Mouse (Mus musculus): ENCODE measurements around the gene Vegfb. TPM values are rescaled to one million over a fixed set of nuclear protein-coding genes. Genes with fewer than 3 reads are reported as not detected.

The Vegfb gene
- polyA plus RNA-seq, 1 experiment from 2014 or later, result 57.6 TPM

DNA sequence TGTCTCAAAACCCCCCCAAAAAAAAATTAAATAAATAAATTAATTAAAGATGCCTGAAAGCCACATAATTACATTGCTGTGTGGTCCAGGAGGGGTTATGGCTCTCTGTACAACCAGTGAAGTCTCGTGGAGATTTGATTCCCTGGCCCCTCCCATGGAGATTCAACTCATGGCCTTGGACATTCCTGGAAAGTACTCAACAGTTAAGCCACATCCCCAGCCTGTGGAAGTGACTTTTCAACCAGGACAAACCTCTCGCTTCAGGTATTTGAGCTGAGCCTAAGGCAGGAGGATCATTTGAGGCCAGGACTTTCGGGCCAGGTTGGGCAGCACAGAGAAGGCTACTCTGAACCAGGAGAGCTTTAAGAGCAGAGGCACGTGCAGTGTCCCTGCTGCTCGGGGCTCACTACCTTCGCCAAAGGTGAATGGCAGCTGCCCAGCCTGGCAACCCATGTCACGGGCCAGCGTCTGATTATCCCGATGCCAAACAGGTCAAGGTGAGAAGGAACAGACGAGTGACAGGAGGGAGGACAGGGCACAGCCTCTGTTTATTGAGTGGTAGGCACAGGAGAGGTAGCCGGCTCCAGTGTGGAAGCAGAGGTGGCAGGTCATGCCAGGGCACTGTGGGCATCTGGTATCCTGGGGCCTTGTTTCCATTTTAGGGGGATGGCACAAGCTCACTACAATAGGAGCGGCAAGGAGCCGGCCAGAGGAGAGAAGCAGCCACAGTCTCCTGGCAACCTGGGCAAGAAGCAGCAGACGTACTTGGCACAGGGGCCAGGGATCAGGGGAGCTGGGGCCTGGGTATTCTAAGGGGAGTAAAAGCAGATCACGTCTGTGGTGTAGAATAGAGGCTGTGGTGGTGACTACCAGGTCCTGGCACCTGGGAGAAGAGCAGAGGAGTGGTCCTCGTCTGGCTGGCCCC lies 49.6 kb downstream of the Vegfb start:
- Histone ChIP-seq H3K4me1 (replicated peaks; ENCODE audit: control insufficient read depth, insufficient read depth, low read length) (peaks cover 41% of the 10 kb centered on the region), H3K4me2 (replicated peaks) (no peak overlapping the region), H3K9me3 (ENCODE audit: control insufficient read depth, low read length) (no peaks in the 10 kb centered on the region), H3K27ac (no peak overlapping the region), H3K27me3 (ENCODE audit: control insufficient read depth, insufficient read depth, low read length) (peaks cover 36% of the 10 kb centered on the region), H3K36me3 (replicated peaks; ENCODE audit: control insufficient read depth, insufficient read depth) (0 out of 2 replicates have a peak, but pooled peaks cover 7% of the 10 kb centered on the region), H3K4me3 (replicated peaks; ENCODE audit: low read length) (no peak overlapping the region), H3K9ac (no peak overlapping the region)
- ATAC-seq (ENCODE audit: low FRiP score) (no peak), DNase-seq (ENCODE audit: low spot score) (no peak)
- WGBS, result 78% methylated on average over 16 of the region's 16 CpGs

DNA sequence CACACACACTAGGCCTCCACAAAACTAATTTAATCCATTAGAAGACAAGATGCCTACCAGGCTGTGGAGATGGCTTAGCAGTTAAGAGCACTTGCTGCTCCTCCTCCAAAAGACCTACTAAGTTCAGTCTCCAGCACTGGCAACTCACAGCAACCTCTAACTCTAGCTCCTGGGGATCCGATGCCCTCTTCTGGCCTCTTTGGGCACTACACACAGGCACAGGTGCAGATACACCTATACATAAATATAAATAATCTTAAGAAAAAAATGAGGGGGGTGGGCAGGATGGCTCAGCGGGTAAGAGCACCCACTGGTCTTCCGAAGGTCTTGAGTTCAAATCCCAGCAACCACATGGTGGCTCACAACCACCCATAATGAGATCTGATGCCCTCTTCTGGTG lies 51.2 kb downstream of the Vegfb start:
- no peak for ATAC-seq (ENCODE audit: low FRiP score)
- Histone ChIP-seq H3K9me3 (ENCODE audit: control insufficient read depth, low read length) (no peaks in the 10 kb centered on the region), H3K9ac (no peak overlapping the region), H3K4me2 (replicated peaks) (no peak overlapping the region), H3K27me3 (ENCODE audit: control insufficient read depth, insufficient read depth, low read length) (peaks cover 51% of the 10 kb centered on the region), H3K27ac (no peak overlapping the region), H3K4me3 (replicated peaks; ENCODE audit: low read length) (no peak overlapping the region), H3K36me3 (replicated peaks; ENCODE audit: control insufficient read depth, insufficient read depth) (0 out of 2 replicates have a peak, but pooled peaks cover 7% of the 10 kb centered on the region), H3K4me1 (replicated peaks; ENCODE audit: control insufficient read depth, insufficient read depth, low read length) (peaks cover 38% of the 10 kb centered on the region)
- WGBS, result 26% methylated on average over 3 of the region's 3 CpGs
- no peak for DNase-seq (ENCODE audit: low spot score)

DNA sequence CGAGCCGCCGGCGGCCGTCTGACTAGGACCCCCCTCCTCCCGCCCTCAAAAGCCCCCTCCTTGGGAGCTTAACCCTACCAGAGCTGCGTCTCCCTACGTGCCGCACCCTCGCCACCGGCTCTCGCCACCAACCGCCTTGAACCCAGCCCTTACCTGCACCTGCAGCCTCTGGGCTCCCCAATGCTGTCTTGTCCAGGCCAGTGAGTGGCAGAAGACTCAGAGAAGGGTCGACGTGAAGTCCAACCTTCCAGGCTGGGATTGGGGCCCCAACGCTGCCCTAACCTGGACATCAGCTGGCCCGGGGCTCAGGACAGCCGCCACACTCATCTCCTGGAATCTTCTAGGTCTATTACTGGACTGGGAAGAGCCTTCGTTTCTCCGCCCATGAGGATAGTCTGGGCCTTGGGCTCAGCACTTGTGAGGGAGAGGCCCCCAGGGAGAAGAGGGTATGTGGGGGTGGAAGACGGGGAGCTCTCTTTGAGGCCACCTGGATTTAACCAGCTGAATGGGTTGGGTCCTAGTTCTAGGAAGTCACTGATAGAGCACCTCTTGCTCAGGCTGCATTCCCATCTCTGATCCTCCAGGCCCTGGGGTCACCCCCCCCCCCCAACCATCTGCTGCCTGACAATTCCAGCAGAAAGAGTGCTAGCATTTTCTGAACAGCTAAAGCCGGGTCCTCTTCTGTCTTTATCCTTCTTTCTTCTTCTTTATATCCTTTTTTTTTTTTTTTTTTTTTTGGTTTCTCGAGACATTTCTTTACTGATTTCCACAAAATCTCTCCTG lies 53.1 kb downstream of the Vegfb start, which contains the start of gene Kcnk4:
TSS of gene Kcnk4 (minus strand) at position 321 of the 783 bp plus-strand sequence.
- WGBS, result 12% methylated on average over 23 of the region's 23 CpGs
- ATAC-seq (ENCODE audit: low FRiP score) (no peak), DNase-seq (ENCODE audit: low spot score) (no peak)
- peaks cover 66% of the 10 kb centered on the region for H3K27me3 ChIP-seq (ENCODE audit: control insufficient read depth, insufficient read depth, low read length)
- H3K9ac ChIP-seq, result peak within 1 kb of the TSS; percentile 62
- peak within 1 kb of the TSS; percentile 78 for H3K4me2 ChIP-seq (replicated peaks)
- peak within 1 kb of the TSS; percentile 41 for H3K4me3 ChIP-seq (replicated peaks; ENCODE audit: low read length)
- H3K27ac ChIP-seq, result no peak within 1 kb of the TSS
- H3K4me1 ChIP-seq (replicated peaks; ENCODE audit: control insufficient read depth, insufficient read depth, low read length), result peaks cover 22% of the 10 kb centered on the region
- H3K36me3 ChIP-seq (replicated peaks; ENCODE audit: control insufficient read depth, insufficient read depth), result 0 out of 2 replicates have a peak, but pooled peaks cover 7% of the 10 kb centered on the region
- H3K9me3 ChIP-seq (ENCODE audit: control insufficient read depth, low read length), result no peaks in the 10 kb centered on the region

DNA sequence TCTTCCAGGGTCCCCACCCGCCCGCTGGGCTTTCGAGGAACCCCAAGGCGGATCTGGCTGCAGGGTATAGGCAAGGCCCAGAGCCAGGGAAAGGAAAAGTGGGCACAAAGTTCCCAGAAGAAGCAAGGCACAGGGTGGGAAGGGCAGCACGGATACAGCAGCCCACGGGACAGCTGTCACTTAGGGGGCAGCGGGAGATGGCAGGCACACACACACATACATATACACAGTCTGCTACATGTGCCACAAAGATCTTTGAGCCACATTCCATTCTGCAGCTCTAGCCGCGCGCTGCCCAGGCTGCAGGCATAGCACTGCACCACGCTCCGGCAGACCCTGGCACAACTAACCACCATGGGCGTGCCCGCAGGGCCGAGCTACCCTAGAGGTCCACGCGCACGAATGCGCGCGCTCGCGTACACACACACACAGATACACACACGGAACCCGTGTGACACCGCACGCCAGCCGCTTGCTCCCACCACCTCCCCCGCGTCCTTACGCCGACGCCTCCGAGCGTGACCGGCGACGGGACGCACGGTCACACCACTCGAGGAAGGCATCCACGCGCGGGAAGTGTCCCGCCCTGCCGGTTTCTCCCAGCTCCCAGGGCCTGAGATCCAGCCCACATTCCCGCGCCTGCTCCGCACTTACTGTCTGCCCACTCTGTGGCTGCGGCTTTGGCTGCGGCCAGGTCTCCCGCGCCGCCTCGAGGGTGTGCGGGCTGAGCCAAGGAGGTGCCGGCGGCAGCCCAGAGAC lies 53.8 kb downstream of the Vegfb start:
- H3K9ac ChIP-seq, result peak overlapping the region; percentile 62
- peaks cover 74% of the 10 kb centered on the region for H3K27me3 ChIP-seq (ENCODE audit: control insufficient read depth, insufficient read depth, low read length)
- no peak overlapping the region for H3K27ac ChIP-seq
- H3K4me3 ChIP-seq (replicated peaks; ENCODE audit: low read length), result peak overlapping the region; percentile 41
- peak overlapping the region; percentile 78 for H3K4me2 ChIP-seq (replicated peaks)
- 0 out of 2 replicates have a peak, but pooled peaks cover 3% of the 10 kb centered on the region for H3K36me3 ChIP-seq (replicated peaks; ENCODE audit: control insufficient read depth, insufficient read depth)
- WGBS, result 3% methylated on average over 58 of the region's 58 CpGs
- ATAC-seq (ENCODE audit: low FRiP score) (peak; percentile 51), DNase-seq (ENCODE audit: low spot score) (no peak)
- 0 out of 2 replicates have a peak, but pooled peaks cover 15% of the 10 kb centered on the region for H3K4me1 ChIP-seq (replicated peaks; ENCODE audit: control insufficient read depth, insufficient read depth, low read length)
- no peaks in the 10 kb centered on the region for H3K9me3 ChIP-seq (ENCODE audit: control insufficient read depth, low read length)

DNA sequence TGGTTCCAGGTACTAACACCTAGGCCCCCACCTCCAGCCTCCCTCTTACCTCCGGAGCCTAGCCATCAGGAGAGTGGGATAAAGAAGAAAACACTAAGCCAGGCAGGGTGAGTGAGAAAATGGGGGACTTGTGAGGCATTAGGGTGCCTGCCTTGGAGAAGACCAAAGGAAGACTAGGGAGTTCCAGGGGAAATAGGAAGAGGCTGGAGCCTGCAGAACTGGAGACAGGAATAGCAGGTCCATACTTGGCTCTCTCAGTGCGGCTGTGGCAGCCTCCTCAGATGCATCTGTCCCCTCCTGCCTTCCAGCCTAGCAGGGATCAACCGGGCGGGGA lies 54.4 kb downstream of the Vegfb start:
- ATAC-seq (ENCODE audit: low FRiP score) (no peak), DNase-seq (ENCODE audit: low spot score) (no peak)
- Histone ChIP-seq H3K36me3 (replicated peaks; ENCODE audit: control insufficient read depth, insufficient read depth) (no peaks in the 10 kb centered on the region), H3K9ac (peak overlapping the region; percentile 62), H3K4me3 (replicated peaks; ENCODE audit: low read length) (peak overlapping the region; percentile 41), H3K4me2 (replicated peaks) (peak overlapping the region; percentile 78), H3K9me3 (ENCODE audit: control insufficient read depth, low read length) (no peaks in the 10 kb centered on the region), H3K4me1 (replicated peaks; ENCODE audit: control insufficient read depth, insufficient read depth, low read length) (0 out of 2 replicates have a peak, but pooled peaks cover 15% of the 10 kb centered on the region), H3K27ac (no peak overlapping the region), H3K27me3 (ENCODE audit: control insufficient read depth, insufficient read depth, low read length) (peaks cover 79% of the 10 kb centered on the region)
- WGBS, result 19% methylated on average over 4 of the region's 4 CpGs

Other genes with a start within 250 kb of the Vegfb start
- 10.6 and 11.1 TPM in 2 replicates for gene Rps6ka4, start 147.0 kb downstream of the Vegfb start, polyA plus RNA-seq (2014; fragmentation: Nextera tagmentation; extraction: Ambion mirVana)
- gene Ccdc88b, start 129.4 kb downstream of the Vegfb start, polyA plus RNA-seq (2014; fragmentation: Nextera tagmentation; extraction: Ambion mirVana), result 0.48 and 0.90 TPM in 2 replicates
- gene Trmt112, start 78.0 kb downstream of the Vegfb start, polyA plus RNA-seq (2014; fragmentation: Nextera tagmentation; extraction: Ambion mirVana), result 107 and 118 TPM in 2 replicates
- 291 and 300 TPM in 2 replicates for gene Prdx5, start 77.5 kb downstream of the Vegfb start, polyA plus RNA-seq (2014; fragmentation: Nextera tagmentation; extraction: Ambion mirVana)
- 6.2 and 7.3 TPM in 2 replicates for gene Esrra, start 65.8 kb downstream of the Vegfb start, polyA plus RNA-seq (2014; fragmentation: Nextera tagmentation; extraction: Ambion mirVana)
- gene Catsperz, start 62.3 kb downstream of the Vegfb start, polyA plus RNA-seq (2014; fragmentation: Nextera tagmentation; extraction: Ambion mirVana), result 1.7 and 2.3 TPM in 2 replicates
- 8.5 and 10.9 TPM in 2 replicates for gene Kcnk4, start 53.1 kb downstream of the Vegfb start, polyA plus RNA-seq (2014; fragmentation: Nextera tagmentation; extraction: Ambion mirVana)
- gene Bad, start 45.8 kb downstream of the Vegfb start, polyA plus RNA-seq (2014; fragmentation: Nextera tagmentation; extraction: Ambion mirVana), result 81.8 and 84.5 TPM in 2 replicates
- gene Gpr137, start 45.2 kb downstream of the Vegfb start, polyA plus RNA-seq (2014; fragmentation: Nextera tagmentation; extraction: Ambion mirVana), result 60.2 and 68.8 TPM in 2 replicates
- gene Ppp1r14b, start 12.7 kb downstream of the Vegfb start, polyA plus RNA-seq (2014; fragmentation: Nextera tagmentation; extraction: Ambion mirVana), result 211 and 215 TPM in 2 replicates
- 10.6 and 11.4 TPM in 2 replicates for gene Plcb3, start 11.2 kb downstream of the Vegfb start, polyA plus RNA-seq (2014; fragmentation: Nextera tagmentation; extraction: Ambion mirVana)
- gene Fkbp2, start 7.2 kb downstream of the Vegfb start, polyA plus RNA-seq (2014; fragmentation: Nextera tagmentation; extraction: Ambion mirVana), result 99.2 and 101 TPM in 2 replicates
- gene Dnajc4, start 4.9 kb upstream of the Vegfb start, polyA plus RNA-seq (2014; fragmentation: Nextera tagmentation; extraction: Ambion mirVana), result 22.8 and 23.7 TPM in 2 replicates
- 18.0 and 19.0 TPM in 2 replicates for gene Nudt22, start 8.5 kb upstream of the Vegfb start, polyA plus RNA-seq (2014; fragmentation: Nextera tagmentation; extraction: Ambion mirVana)
- gene Trpt1, start 8.5 kb upstream of the Vegfb start, polyA plus RNA-seq (2014; fragmentation: Nextera tagmentation; extraction: Ambion mirVana), result 17.8 and 19.8 TPM in 2 replicates
- gene Fermt3, start 31.8 kb upstream of the Vegfb start, polyA plus RNA-seq (2014; fragmentation: Nextera tagmentation; extraction: Ambion mirVana), result 3.1 and 3.8 TPM in 2 replicates
- gene Stip1, start 52.3 kb upstream of the Vegfb start, polyA plus RNA-seq (2014; fragmentation: Nextera tagmentation; extraction: Ambion mirVana), result 204 and 230 TPM in 2 replicates
- 5.2 and 6.9 TPM in 2 replicates for gene Macrod1, start 69.2 kb upstream of the Vegfb start, polyA plus RNA-seq (2014; fragmentation: Nextera tagmentation; extraction: Ambion mirVana)
- 8.7 and 9.5 TPM in 2 replicates for gene Flrt1, start 118.1 kb upstream of the Vegfb start, polyA plus RNA-seq (2014; fragmentation: Nextera tagmentation; extraction: Ambion mirVana)
- 231 and 234 TPM in 2 replicates for gene Otub1, start 218.7 kb upstream of the Vegfb start, polyA plus RNA-seq (2014; fragmentation: Nextera tagmentation; extraction: Ambion mirVana)
- gene Cox8a, start 230.0 kb upstream of the Vegfb start, polyA plus RNA-seq (2014; fragmentation: Nextera tagmentation; extraction: Ambion mirVana), result 1,225 and 1,275 TPM in 2 replicates